Mouse (Mus musculus) 416B (cell line): ENCODE measurements around the gene Tppp3.

Experiments used
- DNase-seq: peaks from one replicate; pipeline ENCODE4 v3.0.0; 2011; ENCODE audit warnings: low read depth

Gene Tppp3

DNA sequence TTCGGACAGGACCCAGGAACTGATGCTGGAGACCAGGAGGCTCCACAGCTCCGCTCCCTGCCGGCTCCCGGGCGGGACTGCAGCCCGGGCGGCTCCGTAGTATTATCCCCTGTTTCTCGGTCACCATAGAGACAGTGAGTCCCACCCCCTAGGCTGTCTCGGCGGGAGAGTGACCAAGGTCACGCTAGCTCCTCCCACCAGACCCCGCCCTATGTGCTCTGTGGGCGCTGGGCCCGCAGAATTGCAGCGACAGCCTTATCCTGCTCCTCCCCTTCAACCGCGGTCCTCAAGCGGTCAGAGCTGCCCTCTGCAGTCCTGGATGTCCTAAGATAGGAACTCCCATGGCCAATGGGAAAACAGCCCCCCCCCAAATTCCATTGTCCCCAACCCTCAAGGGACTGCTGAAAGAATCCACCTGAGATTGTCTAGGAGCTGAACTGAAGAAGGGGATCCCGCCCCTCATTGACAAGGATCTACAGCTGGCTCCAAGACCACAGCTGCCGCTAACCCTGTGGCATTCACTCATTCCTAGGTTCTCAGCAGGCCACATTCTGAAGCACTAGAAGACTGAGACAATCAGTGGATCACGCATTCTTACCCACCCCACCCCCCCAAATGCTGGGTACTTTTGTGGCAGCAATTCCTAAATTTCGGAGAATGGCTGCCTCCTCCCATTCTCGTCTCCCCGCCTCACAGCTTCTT lies at the start of gene Tppp3:
Gene Tppp3, minus strand, starts transcription at position 213 of the 702 bp plus-strand sequence.
- DNase-seq, result no peak

- DNase-seq, result no peak
These were observed 49.7 kb upstream of the Tppp3 start for GRCm38 (mm10) chr8:105521061-105521460.

- no peak for DNase-seq
These were observed 49.2 kb upstream of the Tppp3 start for GRCm38 (mm10) chr8:105520521-105520920.

GRCm38 (mm10) chr8:105519591-105519990 lies 48.3 kb upstream of the Tppp3 start:
- no peak for DNase-seq

GRCm38 (mm10) chr8:105518436-105519313 lies 47.3 kb upstream of the Tppp3 start, which contains the start of gene Hsd11b2:
TSS of gene Hsd11b2 (plus strand) at chr8:105518755.
- peak; percentile 37 for DNase-seq

- DNase-seq, result no peak
These were observed 46.0 kb upstream of the Tppp3 start for GRCm38 (mm10) chr8:105517346-105517745.

DNA sequence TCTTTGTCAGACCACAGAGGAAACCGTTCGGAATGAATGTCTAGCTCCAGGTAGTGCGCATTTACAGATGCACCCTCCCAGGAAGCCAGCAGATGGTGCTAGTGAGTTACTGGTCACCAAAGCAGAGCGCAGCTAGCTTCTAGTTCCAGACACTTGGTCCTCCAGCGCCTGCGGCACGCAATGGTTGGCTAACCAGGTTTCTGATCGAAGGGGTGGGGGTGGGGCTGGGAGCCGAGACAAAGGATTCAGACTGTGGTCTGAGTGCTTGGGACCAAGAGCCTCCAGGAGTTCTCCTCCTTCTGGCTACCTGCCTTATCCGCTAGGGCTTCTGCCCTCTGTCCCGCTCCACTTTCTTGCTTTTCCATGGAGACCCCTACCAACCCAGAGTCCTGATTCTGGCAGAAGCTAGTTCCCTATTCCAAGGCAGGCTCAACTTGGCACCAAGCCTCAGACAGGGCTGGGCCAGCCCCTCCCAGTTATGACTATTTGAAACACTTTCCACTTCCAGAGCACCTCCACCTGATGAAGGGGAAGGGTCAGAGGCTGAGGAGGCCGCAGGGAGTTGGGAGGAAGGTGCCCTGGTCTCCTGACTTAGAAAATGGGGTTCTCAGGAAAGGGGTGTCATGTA lies 44.8 kb upstream of the Tppp3 start:
- DNase-seq, result peak; percentile 79

DNA sequence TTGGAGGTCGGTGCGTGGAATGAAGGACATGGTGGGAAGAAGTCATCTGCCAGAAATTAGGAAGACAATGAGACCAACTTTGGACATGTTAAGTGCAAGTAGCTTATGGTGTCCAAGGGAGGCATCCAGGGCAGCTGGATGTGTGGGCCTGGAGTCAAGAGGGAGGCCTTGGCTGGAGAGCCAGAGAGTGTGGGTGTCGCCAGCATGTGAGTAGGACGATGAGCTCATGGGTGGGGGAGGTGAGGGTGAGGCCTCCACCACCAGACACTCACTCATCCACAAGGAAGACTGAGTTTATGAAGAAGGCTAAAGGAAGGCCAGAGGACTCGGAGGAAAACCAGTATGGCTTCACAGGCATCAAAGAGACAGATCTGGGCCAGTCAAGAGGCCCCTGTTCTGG lies 43.3 kb upstream of the Tppp3 start:
- DNase-seq, result no peak

DNA sequence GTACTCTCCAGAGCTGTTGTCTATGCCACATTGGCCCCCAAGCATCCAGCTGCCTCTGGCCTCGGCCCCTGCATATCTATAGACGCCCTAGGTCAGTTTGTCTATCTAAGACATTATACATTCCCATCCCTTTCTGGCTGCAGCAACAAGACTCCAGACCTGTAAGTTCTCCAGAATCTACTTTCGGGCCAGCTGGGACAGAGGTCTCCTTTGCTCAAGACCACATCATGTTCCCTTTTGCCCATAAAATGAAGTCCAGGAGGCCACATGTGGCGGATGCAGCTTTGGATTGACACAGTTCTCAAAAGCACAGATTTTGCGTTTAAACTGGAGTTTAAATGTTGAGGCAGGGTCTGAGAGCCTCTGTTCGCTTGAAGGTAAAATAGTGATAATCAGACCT lies 42.9 kb upstream of the Tppp3 start:
- no peak for DNase-seq

DNA sequence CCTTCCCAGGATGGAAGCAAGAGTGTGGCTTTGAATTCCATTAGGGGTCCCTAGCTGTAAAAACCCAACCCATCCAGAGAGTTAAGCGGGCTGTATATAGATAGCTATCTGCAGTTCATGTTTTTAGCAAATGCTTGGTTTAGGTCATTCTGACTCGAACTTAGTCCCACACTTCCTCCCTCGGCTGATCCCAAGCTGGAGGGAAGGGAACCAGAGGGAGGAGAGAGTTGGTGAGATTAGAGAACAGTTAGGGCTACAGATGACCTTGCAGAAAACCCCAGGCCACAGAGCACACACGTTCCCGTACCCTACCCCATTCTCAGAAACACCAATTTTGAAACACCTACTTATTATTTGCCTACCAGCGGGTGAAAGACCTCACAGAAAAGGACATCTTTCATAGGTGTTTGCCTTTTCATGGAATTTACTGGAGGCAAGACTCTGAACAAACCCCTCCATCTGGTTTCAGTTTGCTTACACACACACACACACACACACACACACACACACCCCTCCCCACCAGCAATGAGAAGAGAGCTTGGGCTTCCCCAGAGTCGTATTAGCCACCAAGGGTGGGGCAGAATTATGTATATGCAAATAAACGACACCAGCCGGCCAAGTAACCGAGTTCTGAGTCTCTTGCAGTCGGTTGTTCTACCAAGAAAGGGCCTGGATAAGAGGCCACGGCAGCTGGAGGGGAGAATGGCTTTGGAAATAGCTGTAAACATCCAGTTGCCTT lies 38.8 kb upstream of the Tppp3 start:
- DNase-seq, result peak; percentile 17

GRCm38 (mm10) chr8:105508758-105509157 lies 37.4 kb upstream of the Tppp3 start:
- DNase-seq, result no peak

DNA sequence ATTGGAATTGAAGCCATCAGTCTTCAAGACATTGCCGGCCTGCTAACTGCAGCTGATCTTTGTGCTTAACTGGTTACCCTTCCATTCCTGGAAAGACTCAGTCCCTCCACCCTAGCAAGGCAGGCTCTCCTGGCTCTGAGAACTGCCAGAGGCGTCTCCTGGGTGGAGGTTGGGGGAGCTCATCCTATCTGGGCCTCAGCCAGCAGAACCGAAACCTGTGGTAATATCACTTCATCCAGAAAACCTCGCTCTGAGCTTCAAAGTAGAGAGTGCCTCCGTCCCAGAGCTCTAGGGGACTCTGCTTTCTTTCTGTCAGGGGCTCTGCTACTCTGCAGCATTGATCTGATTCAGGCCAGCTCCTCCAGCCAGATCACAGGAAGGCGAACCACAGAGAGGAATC lies 35.7 kb upstream of the Tppp3 start:
- DNase-seq, result no peak

GRCm38 (mm10) chr8:105504617-105505016 lies 33.3 kb upstream of the Tppp3 start:
- peak; percentile 28 for DNase-seq

GRCm38 (mm10) chr8:105499787-105500186 lies 28.5 kb upstream of the Tppp3 start:
- peak; percentile 41 for DNase-seq

GRCm38 (mm10) chr8:105496439-105497180 lies 25.3 kb upstream of the Tppp3 start, which contains the start of gene Zdhhc1:
TSS of gene Zdhhc1 (minus strand) at chr8:105496902.
- peak; percentile 82 for DNase-seq

- DNase-seq, result no peak
These were observed 24.3 kb upstream of the Tppp3 start for GRCm38 (mm10) chr8:105495350-105496302.

- no peak for DNase-seq
These were observed 23.2 kb upstream of the Tppp3 start for GRCm38 (mm10) chr8:105494566-105494965.

DNA sequence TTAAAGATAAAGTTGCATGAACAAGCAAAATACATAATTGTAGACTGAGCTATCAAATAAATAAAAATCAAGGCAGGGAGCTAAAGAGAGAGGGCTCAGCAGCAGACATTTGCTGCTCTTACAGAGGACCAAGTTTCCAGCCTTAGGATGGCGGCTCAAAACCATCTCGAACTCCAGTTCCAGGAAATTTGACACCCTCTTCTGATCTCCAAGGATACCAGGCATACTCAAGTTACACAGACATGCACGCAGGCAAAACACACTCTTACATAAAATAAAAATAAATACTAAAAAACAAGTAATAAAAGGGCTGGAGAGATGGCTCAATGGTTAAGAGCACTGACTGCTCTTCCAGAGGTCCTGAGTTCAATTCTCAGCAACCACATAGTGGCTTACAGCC lies 22.2 kb upstream of the Tppp3 start:
- DNase-seq, result no peak

DNA sequence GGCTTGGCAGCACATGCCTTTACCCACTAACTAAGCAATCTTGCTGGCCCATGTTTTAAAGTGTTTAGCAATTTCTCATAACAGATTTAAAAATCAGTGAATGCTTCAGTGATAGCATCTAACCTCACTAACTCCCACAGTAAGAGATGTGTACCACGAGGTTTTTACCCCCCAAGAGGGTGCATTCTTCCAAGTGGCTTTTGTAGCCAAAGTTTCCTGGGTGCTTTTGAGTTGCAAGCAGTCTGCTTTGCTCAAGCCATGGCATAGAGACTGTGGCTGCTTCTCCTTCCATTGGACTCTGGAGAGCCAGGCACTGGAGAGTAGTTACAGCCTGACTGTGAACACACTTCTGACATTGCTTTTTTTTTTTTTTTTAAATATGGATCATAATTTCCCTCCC lies 18.0 kb upstream of the Tppp3 start:
- no peak for DNase-seq

DNA sequence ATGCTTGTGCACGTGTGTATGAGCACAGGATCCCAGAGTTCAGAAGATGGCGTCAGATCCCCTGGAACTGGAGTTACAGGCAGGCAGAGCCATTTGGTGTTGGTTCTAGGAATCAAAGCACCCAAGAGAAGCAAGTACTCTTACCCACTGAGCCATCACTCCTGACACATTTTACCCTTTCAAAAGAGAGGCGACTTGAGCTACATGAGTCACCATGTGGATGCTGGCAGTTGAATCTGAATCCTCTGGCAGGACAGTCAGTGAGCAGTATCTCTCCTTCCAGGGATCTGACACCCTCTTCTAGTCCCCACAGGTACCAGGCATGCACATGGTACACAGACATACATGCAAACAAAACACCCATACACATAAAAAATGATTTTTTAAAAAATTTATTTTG lies 16.8 kb upstream of the Tppp3 start:
- DNase-seq, result no peak
